Mouse (Mus musculus) urinary bladder, postnatal 25 days (tissue): ENCODE measurements at regions not wholly inside any gene's neighbourhood (a gene's known extent, or its start where the extent isn't known, plus 50 kb on each side); places are given as distances from the start of the nearest gene placed in this dataset.

Experiments
- DNase-seq: peaks from one replicate; pipeline ENCODE4 v3.0.0; 2022; ENCODE audit warnings: low spot score

GRCm38 (mm10) chr1:73207421-73207820, 191.7 kb upstream of the Tnp1 start:
- no peak for DNase-seq

GRCm38 (mm10) chr1:73205788-73206187, 190.1 kb upstream of the Tnp1 start:
- no peak for DNase-seq

GRCm38 (mm10) chr1:73200112-73200511, 184.4 kb upstream of the Tnp1 start:
- no peak for DNase-seq

- DNase-seq: no peak
Observed at GRCm38 (mm10) chr1:73190832-73191231, 175.1 kb upstream of the Tnp1 start.

GRCm38 (mm10) chr1:73188796-73189195, 173.1 kb upstream of the Tnp1 start:
- no peak for DNase-seq

- no peak for DNase-seq
Observed at GRCm38 (mm10) chr1:73184477-73184876, 168.8 kb upstream of the Tnp1 start.

- no peak for DNase-seq
Observed at GRCm38 (mm10) chr1:73178810-73179209, 163.1 kb upstream of the Tnp1 start.

- DNase-seq: no peak
Observed at GRCm38 (mm10) chr1:73177076-73177475, 161.4 kb upstream of the Tnp1 start.

DNA sequence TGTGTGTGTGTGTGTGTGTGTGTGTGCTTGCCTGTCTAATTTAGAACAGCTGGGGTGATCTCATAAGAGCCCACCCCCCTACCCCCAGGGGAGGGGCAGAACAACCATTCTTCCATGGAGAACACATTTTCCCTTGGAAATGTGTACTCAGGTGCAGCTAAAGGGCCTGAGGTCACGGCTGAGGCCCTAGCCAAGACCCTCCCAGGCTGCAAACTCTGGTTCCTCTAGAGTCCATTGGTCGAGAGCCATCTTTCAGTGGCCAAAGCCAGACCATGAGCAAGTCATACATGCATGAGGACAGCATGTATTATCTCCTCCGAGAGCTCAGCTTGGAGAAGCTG, 154.9 kb upstream of the Tnp1 start:
- no peak for DNase-seq

GRCm38 (mm10) chr1:73169929-73170667, 154.4 kb upstream of the Tnp1 start:
- DNase-seq: no peak

DNA sequence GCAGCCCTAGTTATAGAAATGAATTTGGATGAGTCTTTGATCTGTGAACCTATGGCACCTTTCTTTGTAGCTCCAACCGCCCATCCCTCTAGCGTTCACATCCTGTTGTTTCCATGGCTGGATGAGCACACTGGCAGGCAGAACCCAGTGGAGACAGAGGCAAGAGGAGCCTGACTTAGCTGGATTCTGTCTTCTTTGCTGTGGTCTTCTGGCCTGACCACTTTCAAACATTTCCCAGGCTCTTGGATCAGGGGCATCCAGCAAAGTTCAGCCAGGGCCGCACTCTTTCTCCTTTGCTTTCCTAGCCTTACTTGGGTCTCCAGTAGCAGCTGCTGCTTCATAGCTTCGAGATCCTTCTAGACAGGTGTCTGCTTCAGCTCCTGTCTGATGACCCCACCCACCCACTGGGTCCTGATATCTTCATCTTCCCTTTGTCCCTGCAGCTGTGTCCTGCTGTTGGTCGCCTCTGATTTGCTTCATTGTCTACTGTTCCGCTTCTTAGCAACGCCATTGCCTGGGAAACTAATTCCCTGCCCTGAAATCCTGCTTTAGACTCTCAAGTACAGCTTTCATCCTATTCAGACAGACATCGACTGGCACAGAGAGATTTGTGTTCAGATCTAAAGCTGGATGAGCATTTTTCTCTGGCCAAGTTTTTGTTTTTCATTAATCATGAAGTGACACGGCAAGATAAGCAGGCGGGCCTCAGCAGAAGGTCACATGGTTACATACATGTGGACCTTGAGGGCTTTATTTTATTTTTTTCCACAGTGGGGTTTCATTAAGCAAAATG, 153.6 kb upstream of the Tnp1 start:
- no peak for DNase-seq

DNA sequence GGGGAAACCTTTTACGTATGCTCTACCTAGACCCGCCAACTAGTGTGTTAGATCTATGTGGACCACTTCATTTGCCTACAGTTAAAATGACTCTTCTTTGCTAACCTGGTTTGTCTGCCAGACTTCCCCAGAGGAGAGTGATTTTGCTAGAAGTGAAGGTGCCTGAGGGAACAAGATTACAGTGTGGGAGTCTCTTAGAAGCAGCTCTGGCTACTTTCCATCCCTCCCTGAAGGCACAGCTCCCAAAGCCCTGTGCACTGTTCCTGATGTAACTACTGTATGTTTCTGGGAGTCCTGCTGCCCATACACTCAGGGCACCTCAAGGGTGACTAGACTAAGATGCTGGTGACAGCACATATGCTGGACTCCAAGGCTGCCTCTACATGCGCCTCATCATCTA, 144.5 kb upstream of the Tnp1 start:
- DNase-seq: no peak

- no peak for DNase-seq
Observed at GRCm38 (mm10) chr1:73159405-73159976, 143.8 kb upstream of the Tnp1 start.

DNA sequence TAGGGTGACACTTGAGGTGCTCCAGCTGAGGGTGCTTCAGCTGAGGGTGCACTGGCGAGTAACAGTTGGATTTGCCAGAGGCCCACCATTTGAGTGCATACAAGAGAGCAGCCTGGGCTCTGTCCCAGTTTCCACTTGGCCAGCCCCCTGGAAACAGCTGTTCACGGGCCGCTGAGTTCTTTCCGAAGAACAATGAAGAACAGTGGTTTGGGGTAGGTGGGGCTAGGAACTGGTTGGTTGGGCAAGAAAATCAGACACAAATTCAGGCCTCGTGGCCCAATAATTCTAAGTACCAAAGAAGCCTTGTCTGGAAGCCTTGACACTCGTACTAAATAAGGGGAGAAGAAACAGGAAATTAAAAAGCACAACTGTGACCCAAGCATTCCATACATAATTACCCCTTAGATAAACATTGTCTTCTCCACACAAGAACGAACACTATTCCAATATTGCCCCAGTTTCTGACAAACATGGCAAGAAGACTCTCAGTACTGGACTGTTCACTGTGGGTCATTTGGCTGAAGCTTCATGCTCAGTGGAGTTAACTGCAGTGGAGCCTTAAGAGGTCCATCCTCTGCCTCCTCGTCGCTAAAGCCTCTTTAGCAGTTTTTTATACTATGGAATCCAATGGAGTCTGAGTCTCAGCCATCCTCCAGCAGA, 137.9 kb upstream of the Tnp1 start:
- no peak for DNase-seq

DNA sequence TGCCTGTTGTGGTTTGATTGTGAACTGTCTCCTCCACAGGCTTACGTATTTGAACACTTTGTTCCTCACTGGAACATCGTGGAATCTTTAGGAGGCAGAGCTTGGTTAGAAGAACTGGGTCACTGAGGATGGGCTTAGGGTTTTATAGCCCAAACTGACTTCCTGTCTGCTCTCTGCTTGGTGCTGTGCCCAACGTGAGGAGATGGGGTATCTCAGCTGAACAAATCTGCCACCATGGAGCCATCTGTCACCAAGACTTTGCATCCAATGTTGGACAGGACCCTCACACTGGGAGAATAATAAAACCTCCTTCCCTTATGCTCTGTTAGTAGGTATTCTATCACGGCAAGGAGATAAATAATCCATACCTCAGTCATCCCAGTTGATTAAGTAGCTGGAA, 134.2 kb upstream of the Tnp1 start:
- no peak for DNase-seq

- no peak for DNase-seq
Observed at GRCm38 (mm10) chr1:73142845-73143244, 127.1 kb upstream of the Tnp1 start.

- no peak for DNase-seq
Observed at GRCm38 (mm10) chr1:73140557-73141345, 125.0 kb upstream of the Tnp1 start.

DNA sequence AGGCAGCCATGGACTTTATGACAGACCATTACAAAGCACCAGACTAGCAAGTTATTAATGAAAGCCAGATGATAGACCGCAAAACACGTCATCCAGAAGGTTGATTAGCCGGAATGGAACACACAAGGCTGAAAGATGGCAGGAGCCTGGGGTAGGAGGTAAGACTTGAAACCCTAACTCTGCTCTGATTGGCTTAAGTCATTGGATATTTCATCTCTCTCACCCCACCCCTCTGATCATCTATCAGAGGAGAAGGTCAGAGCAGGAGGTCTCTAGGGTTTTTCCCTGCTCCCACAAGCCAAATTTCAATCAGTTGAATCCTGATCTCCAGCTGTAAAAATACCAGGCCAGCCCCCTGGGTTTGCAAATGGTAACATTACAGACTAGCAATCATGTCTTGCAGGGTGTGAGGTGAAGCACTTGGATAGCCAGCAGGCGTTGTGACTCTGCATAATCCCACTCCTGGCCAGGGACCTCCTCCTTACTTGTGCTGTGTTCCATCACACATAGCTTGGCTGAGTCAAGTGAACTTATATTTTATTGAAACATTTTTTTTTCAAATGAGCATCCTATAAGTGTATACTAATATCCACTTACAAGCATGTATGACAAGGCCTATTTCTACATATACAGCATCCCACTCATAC, 114.6 kb upstream of the Tnp1 start:
- no peak for DNase-seq

DNA sequence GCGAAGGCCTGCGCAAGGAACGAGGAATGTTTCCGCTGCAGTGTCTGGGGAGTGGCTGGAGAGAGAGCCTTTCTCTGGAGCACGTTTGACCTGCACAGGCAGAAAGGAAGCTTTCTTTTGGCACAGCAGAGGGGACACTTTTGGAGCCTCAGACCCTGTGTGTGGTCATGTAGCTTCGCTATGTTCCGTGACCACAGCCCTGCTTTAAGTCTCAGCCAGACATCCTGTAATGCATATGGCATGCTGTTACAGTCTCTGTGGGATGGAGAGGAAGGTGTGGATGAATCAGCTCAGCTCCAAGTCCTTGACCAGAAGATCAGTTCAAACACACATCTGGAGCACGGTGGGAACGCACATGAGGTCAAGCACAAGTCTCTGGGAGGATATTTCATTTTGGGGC, 107.3 kb upstream of the Tnp1 start:
- no peak for DNase-seq

GRCm38 (mm10) chr1:73118661-73119060, 103.0 kb upstream of the Tnp1 start:
- no peak for DNase-seq

DNA sequence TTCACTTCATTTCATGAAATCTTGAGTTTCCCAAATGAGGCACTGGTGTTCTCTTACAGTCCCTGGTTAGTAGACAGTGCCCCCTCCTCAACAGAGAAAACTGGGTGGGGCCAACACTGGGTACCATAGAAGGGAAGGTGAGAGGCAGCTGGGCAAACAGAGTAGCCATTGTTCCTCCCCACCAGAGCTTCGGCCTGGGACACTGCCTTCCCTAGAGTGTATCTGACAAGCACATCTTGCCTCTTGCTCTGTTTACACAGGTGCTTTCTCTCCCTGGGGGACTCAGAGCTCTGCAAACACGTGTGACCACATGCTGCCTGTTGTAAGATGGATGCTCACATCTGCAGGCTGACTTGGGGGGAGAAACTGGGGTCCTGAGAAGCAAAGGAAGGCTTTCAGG, 100.8 kb upstream of the Tnp1 start:
- no peak for DNase-seq

GRCm38 (mm10) chr1:73115854-73116253, 100.1 kb upstream of the Tnp1 start:
- DNase-seq: no peak
